Mouse (Mus musculus) gastrocnemius, postnatal 14 days (tissue): ENCODE measurements at regions not wholly inside any gene's neighbourhood (a gene's known extent, or its start where the extent isn't known, plus 50 kb on each side); places are given as distances from the start of the nearest gene placed in this dataset.
"Not testable (repeated sequence)": the region's sequence is repeated elsewhere in the genome, so short reads cannot be mapped to it uniquely, and the experiment has no call there.

Source experiments
- DNase-seq: peaks from one replicate; pipeline ENCODE4 v3.0.0; 2021; ENCODE audit warnings: mixed read lengths
- intact Hi-C: fragments of 180-260 bp; cut with DNase I; formaldehyde crosslinking; loops from one replicate; pipeline ENCODE4 v1.15.1; 2025; ENCODE audit warnings: low total_unique reads

DNA sequence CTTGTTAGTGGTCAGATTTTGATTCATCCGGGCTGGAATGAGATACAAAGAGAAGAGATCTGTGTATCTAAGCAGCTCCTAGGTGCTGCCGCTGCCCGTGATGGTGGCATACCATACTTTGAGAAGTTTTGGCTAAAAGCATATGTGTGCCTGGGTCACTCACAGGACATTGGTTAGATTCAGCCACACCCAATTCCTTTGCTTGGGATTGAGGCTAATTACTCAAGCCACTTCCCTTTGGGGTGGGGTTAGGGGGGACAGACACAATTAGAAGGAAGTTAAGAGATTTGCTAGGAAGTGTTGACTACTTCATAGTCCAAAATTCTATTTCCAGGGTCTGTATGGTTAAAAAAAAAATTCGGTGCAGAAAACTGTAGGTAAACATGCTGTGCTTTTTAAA, 97.9 kb upstream of the Klf4 start:
- DNase-seq, intact Hi-C loops: not testable (repeated sequence)

DNA sequence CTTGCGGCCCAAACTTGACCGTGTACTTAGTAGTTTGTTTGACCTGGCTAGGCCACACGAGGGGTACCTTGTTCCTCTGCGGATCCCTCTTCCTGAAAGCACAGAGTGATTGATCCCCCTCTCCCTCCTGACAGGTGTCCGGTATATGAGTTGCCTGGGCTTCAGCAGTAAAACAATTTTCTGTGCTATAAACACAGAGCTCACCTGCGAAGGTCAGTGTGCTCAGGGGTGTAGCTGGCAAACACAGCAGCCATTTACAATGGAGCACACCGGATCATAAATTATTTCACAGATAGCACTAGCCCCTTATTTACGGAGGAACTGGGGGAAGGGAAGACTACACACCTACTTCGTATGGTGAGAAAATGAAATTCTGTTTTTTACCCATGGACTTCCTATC, 92.5 kb upstream of the Klf4 start:
- no peak for DNase-seq
- intact Hi-C loops = no loop called here

DNA sequence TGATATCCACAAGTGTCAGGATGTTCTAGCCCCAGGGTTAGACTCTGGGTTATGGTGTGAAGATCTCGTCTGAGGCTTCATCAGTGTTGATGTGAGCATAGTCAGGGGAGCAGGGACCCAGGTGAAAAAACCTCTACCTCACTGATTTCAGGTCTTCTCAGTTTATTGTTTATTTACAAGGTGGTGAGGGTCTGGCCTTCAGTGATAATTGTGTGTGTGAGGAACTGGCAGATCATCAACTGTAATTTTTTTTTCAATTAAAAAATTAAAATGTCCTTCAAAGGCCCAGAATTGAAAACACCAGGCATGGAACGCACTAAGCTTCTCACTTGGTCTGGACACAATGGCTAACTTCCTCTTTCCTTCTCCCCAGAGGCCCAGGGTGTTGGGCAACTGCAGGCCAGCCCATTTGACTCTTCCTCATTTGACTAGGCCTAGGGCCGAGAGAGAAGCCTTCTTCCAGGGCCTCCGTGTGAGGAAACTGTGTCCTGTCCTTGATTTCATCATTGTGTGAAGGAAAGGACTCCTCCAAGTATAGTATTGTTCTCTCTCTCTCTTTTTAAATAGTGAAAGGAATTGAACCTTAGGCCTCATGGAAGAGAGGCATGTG, 91.0 kb upstream of the Klf4 start:
- intact Hi-C loops = no loop called here
- DNase-seq = peak; percentile 26

DNA sequence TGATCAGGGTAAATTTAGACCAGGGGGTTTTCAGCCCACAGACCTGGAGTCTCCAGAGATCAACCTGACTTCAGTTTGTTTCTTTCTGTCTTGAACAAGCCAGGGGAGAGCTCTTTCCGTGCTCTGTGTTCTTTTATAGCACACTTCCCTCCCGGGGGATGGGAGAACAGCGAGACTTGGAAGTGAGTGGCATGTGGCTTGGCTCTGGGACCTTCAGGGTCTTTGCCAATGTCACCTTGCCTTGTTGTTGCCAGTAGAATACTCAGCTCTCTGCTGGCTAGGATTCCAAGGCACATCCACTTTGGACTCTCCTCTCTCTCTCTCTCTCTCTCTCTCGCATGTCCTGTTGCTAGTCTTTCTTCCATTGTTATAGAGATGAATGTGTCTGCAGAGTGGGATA, 90.4 kb upstream of the Klf4 start:
- intact Hi-C loops = no loop called here
- DNase-seq = no peak

DNA sequence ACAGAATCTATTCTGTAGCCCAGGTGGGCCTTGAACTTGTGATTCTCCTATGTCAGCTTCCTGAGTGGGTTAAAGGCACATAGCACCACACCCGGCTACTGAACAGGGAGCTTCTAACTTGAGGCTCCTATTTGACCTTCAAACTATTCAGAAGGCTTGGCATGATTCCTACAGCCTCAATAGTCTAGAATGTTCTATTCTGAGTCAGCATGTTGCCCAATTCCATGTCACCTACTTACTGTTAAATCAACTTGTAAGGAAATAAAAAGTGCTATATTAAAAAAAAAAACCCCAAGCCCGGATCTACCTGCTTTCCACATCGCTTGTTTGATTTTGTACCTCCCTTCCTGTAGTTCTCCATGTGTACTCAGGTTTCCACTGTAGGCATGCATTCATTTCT, 87.6 kb upstream of the Klf4 start:
- no peak for DNase-seq
- intact Hi-C loops = no loop called here

DNA sequence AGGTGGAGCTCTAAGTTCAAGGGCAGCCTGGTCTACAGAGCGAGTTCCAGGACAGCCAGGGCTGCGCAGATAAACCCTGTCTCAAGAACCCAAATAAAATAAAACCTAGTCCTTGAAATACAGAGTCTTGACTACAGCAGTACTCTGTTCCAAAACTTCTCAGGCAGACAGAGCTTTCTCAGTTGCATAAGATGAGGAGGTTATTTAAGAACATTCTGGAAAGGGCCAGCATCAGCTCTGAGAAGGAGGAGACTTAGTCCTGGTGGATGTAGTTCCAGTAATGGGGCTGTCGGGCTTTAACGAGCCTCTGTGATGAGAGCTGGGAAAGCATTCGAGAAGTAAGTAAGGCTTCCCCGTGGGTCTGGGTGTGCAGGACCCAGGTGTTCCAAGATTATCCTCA, 83.5 kb upstream of the Klf4 start:
- intact Hi-C loops = no loop called here
- no peak for DNase-seq

DNA sequence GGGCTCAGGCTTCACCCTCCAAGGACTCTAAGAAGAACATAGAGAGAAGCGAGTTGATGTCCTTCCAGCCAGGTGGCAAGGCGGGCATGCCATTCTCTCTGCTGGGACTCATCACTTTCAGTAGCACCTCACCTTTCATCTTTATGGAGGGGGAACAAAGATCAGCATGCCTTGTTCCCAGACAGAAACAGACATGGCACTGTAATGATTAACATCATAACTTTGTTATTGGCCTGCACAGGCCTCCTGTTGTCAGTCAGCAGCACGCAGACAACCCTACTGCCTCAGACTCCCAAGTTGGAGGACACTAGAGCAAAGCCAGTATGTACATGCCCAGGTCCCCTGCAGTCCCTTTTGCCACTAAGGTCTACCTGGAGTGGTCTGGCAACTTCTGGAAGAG, 81.3 kb upstream of the Klf4 start:
- intact Hi-C loops = no loop called here
- no peak for DNase-seq

DNA sequence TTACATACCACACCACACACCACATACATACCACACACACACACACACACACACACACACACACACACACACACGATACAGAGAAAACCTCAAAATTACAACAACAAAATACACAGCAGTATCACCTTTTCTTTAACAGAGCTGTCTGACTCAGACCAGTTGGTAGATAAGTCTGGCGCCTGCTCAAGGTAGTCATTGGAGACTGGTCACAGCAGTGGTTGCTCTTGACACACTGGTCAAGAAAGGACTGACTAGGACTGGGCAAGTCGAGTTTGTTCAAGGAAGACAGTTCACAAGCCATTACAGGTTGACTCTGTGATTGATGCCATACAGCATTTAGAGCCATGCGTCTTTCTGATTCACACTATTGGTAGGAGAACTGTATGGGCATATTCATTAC, 78.7 kb upstream of the Klf4 start:
- intact Hi-C loops = no loop called here
- DNase-seq = no peak

DNA sequence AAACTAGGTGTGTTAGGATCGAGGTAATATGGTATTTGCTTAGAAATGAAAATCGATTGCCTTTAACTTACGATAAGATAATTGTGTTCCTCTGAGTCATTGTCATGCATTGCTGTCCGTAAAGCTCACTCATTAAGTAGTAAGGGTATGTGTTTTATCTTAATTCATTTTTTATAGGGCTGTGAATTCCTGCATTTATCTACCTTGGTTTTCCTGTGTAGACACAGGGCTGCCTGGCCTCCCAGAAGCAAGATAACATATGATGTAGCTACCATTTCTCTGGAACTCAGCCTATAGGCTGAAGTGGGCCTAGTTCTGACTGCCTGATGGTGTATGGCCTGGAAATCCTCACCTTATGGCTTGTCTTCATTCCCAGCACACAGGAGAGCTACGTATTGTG, 76.9 kb upstream of the Klf4 start:
- intact Hi-C loops = no loop called here
- DNase-seq = no peak

DNA sequence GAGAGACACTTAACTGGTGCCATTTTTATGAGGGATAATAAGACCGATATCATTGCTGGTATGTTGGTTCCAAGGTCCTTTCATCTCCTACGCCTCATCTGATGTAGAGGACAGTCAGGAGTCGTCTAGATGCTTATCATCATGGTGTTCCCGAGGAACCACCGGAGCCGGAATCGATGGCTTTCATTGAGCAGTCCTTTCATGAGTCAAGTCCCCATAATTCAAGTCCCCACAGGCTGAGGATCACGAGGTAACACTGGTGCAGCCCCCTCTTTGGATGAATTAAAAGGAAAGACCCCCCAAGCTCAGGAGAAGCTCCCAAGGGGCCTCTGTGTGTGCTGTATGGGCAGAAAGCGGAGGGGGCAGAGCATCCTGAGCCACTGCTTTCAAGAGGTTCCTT, 73.3 kb upstream of the Klf4 start:
- DNase-seq = no peak
- intact Hi-C loops = no loop called here

DNA sequence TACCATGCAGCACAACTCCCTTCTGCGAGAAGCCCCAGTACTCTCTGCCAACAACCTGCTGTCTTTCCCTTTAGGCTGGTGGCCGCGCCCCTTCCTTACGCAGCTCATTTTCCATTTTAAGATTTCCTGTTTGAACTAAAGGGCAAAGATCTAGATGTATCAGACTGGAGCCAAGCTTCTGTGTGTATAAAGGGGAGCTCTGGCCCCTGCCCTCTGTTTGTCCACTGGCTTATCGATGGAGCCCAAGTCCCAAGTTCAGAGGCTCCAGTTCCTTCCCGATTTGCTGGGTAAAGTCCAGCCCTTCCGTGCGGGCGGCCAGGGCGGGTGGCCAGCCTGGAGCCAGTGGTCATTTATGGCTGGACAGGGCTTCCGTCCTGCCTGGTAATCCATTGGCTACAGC, 72.6 kb upstream of the Klf4 start:
- intact Hi-C loops = no loop called here
- DNase-seq = peak; percentile 23

DNA sequence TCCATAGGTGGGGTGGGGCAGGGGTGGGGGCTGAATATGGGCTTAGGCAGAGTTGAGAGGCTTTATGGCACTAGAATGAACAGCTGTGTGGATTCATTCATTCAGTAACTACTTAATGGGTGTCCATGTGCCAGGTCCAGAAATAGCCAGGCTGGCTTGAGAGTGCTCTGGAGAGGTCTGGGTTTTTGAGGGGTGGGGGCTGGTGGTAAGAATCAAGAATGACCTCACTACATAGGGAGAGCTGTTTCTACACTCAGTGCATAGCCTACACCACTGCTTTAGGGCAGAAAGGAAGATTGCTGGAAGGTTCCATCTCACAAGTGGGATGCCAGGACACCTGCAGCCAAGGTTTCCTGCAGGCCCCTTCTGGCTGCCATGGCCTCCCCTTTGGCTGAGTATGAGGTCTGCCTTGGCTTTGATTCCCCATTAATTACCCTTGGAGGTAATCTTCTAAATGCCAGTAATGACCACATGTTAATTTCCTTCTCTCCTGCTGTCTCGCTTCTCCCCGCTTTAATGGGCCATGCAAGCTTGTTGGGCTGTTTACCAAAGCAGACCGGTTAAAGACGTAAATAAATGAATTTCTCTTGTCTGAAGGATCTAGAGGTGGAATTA, 71.7 kb upstream of the Klf4 start:
- intact Hi-C loops = no loop called here
- no peak for DNase-seq

DNA sequence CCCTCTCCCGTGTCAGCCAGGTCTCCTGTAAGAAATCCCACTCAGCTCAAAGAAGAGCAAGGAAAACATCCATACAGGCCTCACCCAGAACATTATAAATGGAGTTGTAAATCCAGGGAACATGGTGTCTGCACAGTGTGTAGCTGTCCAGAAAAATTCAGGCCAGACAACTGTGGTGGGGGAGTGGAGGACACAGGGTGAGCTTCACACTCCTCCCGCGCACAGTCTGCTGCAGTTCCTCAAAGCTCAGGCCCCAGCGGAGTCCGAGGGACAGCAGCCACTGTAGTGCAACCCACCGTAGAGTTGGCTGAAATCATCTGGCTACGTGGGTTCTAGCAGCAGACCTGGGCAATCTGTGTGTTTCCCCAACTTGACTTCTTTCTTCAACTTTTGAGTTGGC, 62.9 kb upstream of the Klf4 start:
- no peak for DNase-seq
- intact Hi-C loops = no loop called here

DNA sequence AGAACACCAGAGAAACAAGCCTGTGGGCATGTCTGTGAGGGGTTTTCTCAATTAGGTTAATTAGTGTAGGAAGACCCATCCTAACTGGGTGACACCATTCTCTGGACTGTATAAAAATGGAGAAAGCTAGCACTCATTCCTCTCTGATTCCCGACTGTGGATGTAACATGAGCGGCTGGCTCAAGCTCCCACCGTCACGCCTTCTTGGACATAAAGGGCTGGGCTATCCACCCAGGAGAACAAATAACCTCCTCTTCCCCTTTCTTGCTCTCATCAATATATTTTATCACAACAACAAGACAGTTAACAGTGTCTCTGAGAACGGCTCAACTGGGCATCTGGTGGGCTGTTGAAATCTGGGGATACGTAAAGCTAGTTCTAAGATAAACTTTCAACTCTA, 62.4 kb upstream of the Klf4 start:
- intact Hi-C loops = no loop called here
- DNase-seq = no peak

DNA sequence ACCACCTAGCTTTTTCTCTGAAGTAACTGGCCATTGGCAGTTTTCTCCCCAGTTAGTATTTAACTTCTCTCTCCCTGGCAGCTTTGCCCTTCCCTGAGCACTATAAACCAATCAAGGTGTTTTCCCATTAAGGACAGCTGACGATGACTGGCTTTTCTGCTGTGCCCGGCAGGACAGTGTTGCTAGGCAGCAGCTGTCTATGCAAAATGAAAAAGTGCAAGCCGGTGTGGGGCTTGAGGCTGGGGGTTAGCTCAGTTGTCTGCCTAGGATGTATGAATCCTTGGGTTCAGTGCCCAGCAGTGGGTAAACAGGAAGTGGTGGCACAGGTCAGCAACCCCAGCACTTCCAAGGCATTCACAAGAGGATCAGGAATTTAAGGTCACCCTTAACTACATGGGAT, 60.9 kb upstream of the Klf4 start:
- intact Hi-C loops = no loop called here
- DNase-seq = no peak

DNA sequence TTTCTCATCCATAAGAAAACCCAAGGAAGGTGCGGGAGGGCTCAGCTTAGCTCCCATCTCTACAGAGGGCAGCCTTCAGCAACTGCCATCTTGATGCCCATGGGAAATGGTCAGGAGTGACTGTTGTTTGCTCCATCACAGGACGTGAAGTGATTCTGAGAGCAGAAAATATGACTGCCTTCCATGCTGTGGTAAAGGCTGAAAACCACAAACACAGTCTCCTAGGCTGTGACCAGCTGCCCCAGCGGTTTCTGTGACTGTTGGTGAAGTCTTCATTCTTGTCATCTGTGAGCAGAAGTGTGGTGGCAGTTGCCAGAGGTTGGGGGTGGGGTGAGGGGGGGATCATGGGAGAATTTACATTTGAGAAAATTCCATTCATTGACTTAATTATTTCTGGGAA, 53.9 kb upstream of the Klf4 start:
- no peak for DNase-seq
- intact Hi-C loops = no loop called here

DNA sequence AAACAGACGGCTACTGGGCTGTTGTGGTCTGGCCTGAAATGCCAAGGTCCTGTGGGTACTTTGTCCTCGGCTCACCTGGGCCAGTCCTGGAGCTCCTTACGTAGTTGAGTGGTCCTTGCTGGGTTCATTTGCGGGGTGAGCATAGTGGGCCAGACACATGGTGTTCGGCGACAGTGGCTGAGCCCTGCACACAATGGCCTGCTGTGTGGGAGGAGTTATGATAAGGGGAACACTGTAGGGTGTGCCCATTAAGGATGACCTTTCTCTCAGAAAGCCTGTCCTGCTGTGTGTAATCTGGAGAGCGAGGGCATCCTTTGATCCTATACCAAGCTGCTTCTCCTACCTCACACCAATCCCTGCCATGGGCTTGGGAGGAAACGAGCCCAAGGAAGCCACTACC, 51.3 kb upstream of the Klf4 start:
- DNase-seq = no peak
- intact Hi-C loops = no loop called here
